Mouse (Mus musculus): ENCODE measurements around the gene Gm42417. TPM values are rescaled to one million over a fixed set of nuclear protein-coding genes. Genes with fewer than 3 reads are reported as not detected.
A peak's percentile ranks its signal among the peaks of the same experiment; 100 is the strongest.

Gm42417 gene
- total and polyA plus RNA-seq, 2 experiments from 2014 or later = not detected

- peak overlapping the region; percentile 99 for H3K4me2 ChIP-seq (ENCODE audit: low read depth, low read length)
- peaks cover 20% of the 10 kb centered on the region for H3K4me1 ChIP-seq (ENCODE audit: control insufficient read depth, insufficient read depth)
- ATAC-seq (ENCODE audit: insufficient read depth, low read depth) (no peak), DNase-seq (ENCODE audit: low spot score) (no peak)
- H3K9ac ChIP-seq (replicated peaks; ENCODE audit: low read depth, low read length) = no peak overlapping the region
- 53% methylated on average over 2 of the region's 2 CpGs for whole genome bisulfite sequencing
- H3K36me3 ChIP-seq (replicated peaks; ENCODE audit: control insufficient read depth, insufficient read depth, low read length) = peaks cover 22% of the 10 kb centered on the region; the same call in 1 of the 2 replicates
- H3K9me3 ChIP-seq (replicated peaks; ENCODE audit: control insufficient read depth, low read length) = no peaks in the 10 kb centered on the region
- peak overlapping the region; percentile 92 for H3K4me3 ChIP-seq (ENCODE audit: low read depth, low read length)
- H3K27me3 ChIP-seq (ENCODE audit: control insufficient read depth, insufficient read depth, low read length) = no peaks in the 10 kb centered on the region
- H3K27ac ChIP-seq (ENCODE audit: low read depth) = no peak overlapping the region
- peak; percentile 45 for TF ChIP-seq CTCF (IDR thresholded peaks at IDR 0.05; ENCODE audit: low read depth)
- TF ChIP-seq EP300 (IDR thresholded peaks at IDR 0.05; ENCODE audit: low read depth) = no peak
Measured at GRCm38 (mm10) chr1:36513718-36514117, 25.5 kb downstream of the Gm42417 start.

GRCm38 (mm10) chr1:36513310-36513709, 25.9 kb downstream of the Gm42417 start:
- ATAC-seq (ENCODE audit: insufficient read depth, low read depth) (no peak), DNase-seq (ENCODE audit: low spot score) (no peak)
- Histone ChIP-seq H3K4me2 (ENCODE audit: low read depth, low read length) (peak overlapping the region; percentile 99), H3K27ac (ENCODE audit: low read depth) (peak overlapping the region; percentile 99), H3K36me3 (replicated peaks; ENCODE audit: control insufficient read depth, insufficient read depth, low read length) (peaks cover 18% of the 10 kb centered on the region; the same call in 1 of the 2 replicates), H3K4me3 (ENCODE audit: low read depth, low read length) (peak overlapping the region; percentile 92), H3K27me3 (ENCODE audit: control insufficient read depth, insufficient read depth, low read length) (no peaks in the 10 kb centered on the region), H3K4me1 (ENCODE audit: control insufficient read depth, insufficient read depth) (peaks cover 20% of the 10 kb centered on the region), H3K9me3 (replicated peaks; ENCODE audit: control insufficient read depth, low read length) (no peaks in the 10 kb centered on the region), H3K9ac (replicated peaks; ENCODE audit: low read depth, low read length) (peak overlapping the region; percentile 87)
- TF ChIP-seq CTCF (IDR thresholded peaks at IDR 0.05; ENCODE audit: low read depth) = no peak
- TF ChIP-seq EP300 (IDR thresholded peaks at IDR 0.05; ENCODE audit: low read depth) = no peak
- 4% methylated on average over 1 of the region's 1 CpGs for WGBS

GRCm38 (mm10) chr1:36512966-36513280, 26.3 kb downstream of the Gm42417 start:
- DNase-seq (ENCODE audit: low spot score) (no peak), ATAC-seq (ENCODE audit: insufficient read depth, low read depth) (no peak)
- TF ChIP-seq CTCF (IDR thresholded peaks at IDR 0.05; ENCODE audit: low read depth) (no peak), EP300 (IDR thresholded peaks at IDR 0.05; ENCODE audit: low read depth) (no peak)
- Histone ChIP-seq H3K27me3 (ENCODE audit: control insufficient read depth, insufficient read depth, low read length) (no peaks in the 10 kb centered on the region), H3K27ac (ENCODE audit: low read depth) (peak overlapping the region; percentile 99), H3K9ac (replicated peaks; ENCODE audit: low read depth, low read length) (peak overlapping the region; percentile 87), H3K9me3 (replicated peaks; ENCODE audit: control insufficient read depth, low read length) (no peaks in the 10 kb centered on the region), H3K4me2 (ENCODE audit: low read depth, low read length) (peak overlapping the region; percentile 99), H3K4me3 (ENCODE audit: low read depth, low read length) (peak overlapping the region; percentile 92), H3K4me1 (ENCODE audit: control insufficient read depth, insufficient read depth) (peaks cover 20% of the 10 kb centered on the region), H3K36me3 (replicated peaks; ENCODE audit: control insufficient read depth, insufficient read depth, low read length) (peaks cover 15% of the 10 kb centered on the region; the same call in 1 of the 2 replicates)
- WGBS = 2% methylated on average over 16 of the region's 16 CpGs

- no peaks in the 10 kb centered on the region for H3K27me3 ChIP-seq (ENCODE audit: control insufficient read depth, insufficient read depth, low read length)
- H3K9me3 ChIP-seq (replicated peaks; ENCODE audit: control insufficient read depth, low read length) = no peaks in the 10 kb centered on the region
- no peak for DNase-seq (ENCODE audit: low spot score)
- WGBS = 1% methylated on average over 97 of the region's 126 CpGs
- peak overlapping the region; percentile 87 for H3K9ac ChIP-seq (replicated peaks; ENCODE audit: low read depth, low read length)
- H3K27ac ChIP-seq (ENCODE audit: low read depth) = peak overlapping the region; percentile 99
- H3K4me3 ChIP-seq (ENCODE audit: low read depth, low read length) = peak overlapping the region; percentile 92
- H3K4me2 ChIP-seq (ENCODE audit: low read depth, low read length) = peak overlapping the region; percentile 99
- peaks cover 20% of the 10 kb centered on the region for H3K4me1 ChIP-seq (ENCODE audit: control insufficient read depth, insufficient read depth)
- 0 out of 2 replicates have a peak, but pooled peaks cover 11% of the 10 kb centered on the region for H3K36me3 ChIP-seq (replicated peaks; ENCODE audit: control insufficient read depth, insufficient read depth, low read length)
- peak; percentile 52 for ATAC-seq (ENCODE audit: insufficient read depth, low read depth)
- TF ChIP-seq CTCF (IDR thresholded peaks at IDR 0.05; ENCODE audit: low read depth) = no peak
- no peak for TF ChIP-seq EP300 (IDR thresholded peaks at IDR 0.05; ENCODE audit: low read depth)
Measured at GRCm38 (mm10) chr1:36512089-36512965, 26.9 kb downstream of the Gm42417 start.

- WGBS = 2% methylated on average over 46 of the region's 51 CpGs
Measured at GRCm38 (mm10) chr1:36511289-36512021, 27.8 kb downstream of the Gm42417 start, which contains the start of gene Cnnm3. Gene Cnnm3 (plus strand): TSS chr1:36511867.

More at GRCm38 (mm10) chr1:36511289-36512021, 27.8 kb downstream of the Gm42417 start, which contains the start of gene Cnnm3:
- Histone ChIP-seq H3K4me3 (ENCODE audit: low read depth, low read length) (peak within 1 kb of the TSS; percentile 92), H3K9me3 (replicated peaks; ENCODE audit: control insufficient read depth, low read length) (no peaks in the 10 kb centered on the region), H3K27ac (ENCODE audit: low read depth) (peak within 1 kb of the TSS; percentile 99), H3K36me3 (replicated peaks; ENCODE audit: control insufficient read depth, insufficient read depth, low read length) (peaks cover 5% of the 10 kb centered on the region), H3K4me2 (ENCODE audit: low read depth, low read length) (peak within 1 kb of the TSS; percentile 99), H3K4me1 (ENCODE audit: control insufficient read depth, insufficient read depth) (peaks cover 20% of the 10 kb centered on the region), H3K27me3 (ENCODE audit: control insufficient read depth, insufficient read depth, low read length) (no peaks in the 10 kb centered on the region), H3K9ac (replicated peaks; ENCODE audit: low read depth, low read length) (peak within 1 kb of the TSS; percentile 87)
- TF ChIP-seq EP300 (IDR thresholded peaks at IDR 0.05; ENCODE audit: low read depth) (peak; percentile 73; the same call in 1 of the 2 replicates), CTCF (IDR thresholded peaks at IDR 0.05; ENCODE audit: low read depth) (peak; percentile 29; the same call in 1 of the 2 replicates)
- ATAC-seq (ENCODE audit: insufficient read depth, low read depth) (peak; percentile 97), DNase-seq (ENCODE audit: low spot score) (peak; percentile 97)

Measured in heart, postnatal 0 days (tissue).